Mouse (Mus musculus): Measurements from ENCODE around the gene Tbx2.

Gene Tbx2

GRCm38 (mm10) chr11:85887801-85888450 is 55.6 kb downstream of the Tbx2 start:
- no peak for DNase-seq (ENCODE audit: low spot score in 2 of 2)

- no peak for DNase-seq (ENCODE audit: low spot score in 2 of 2)
These were observed 56.2 kb downstream of the Tbx2 start for GRCm38 (mm10) chr11:85888451-85888961.

- DNase-seq (ENCODE audit: low spot score in 2 of 2): no peak
These were observed 56.8 kb downstream of the Tbx2 start for GRCm38 (mm10) chr11:85889056-85889729.

GRCm38 (mm10) chr11:85889730-85890562 is 57.6 kb downstream of the Tbx2 start:
- DNase-seq (ENCODE audit: low spot score in 2 of 2): no peak

GRCm38 (mm10) chr11:85890563-85890845 is 58.2 kb downstream of the Tbx2 start:
- no peak for DNase-seq (ENCODE audit: low spot score in 2 of 2)

- DNase-seq (ENCODE audit: low spot score in 2 of 2): no peak
These were observed 58.8 kb downstream of the Tbx2 start for GRCm38 (mm10) chr11:85891010-85891691.
